Mouse (Mus musculus): Measurements from ENCODE around the gene Dhx57.
A peak's percentile ranks its signal among the peaks of the same experiment; 100 is the strongest.

Dhx57 gene

GRCm38 (mm10) chr17:80193075-80193474 lies 97.2 kb downstream of the Dhx57 start:
- DNase-seq (ENCODE audit: low spot score), result peak; percentile 59

All from MN1 (cell line).